In the genomic region with DNA sequence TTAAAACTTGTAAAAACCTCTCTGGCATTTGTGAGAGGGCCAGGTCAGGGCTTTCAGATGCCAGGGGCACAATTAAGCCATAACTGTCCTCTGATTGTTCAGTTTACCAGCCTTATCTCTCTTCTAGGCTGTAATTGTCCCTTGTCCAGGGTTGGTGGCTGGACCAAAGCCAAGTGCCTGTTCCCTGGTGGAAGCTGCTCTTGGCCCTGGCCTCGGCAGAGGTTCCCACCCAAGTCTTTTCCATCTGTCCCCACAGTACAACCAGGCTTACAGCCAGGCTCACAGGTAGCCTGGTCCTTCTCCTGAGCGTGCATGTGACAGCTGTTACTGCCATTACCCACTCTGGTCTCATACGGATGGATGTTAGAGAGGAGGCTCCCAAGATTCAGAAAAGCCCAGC, we compare ENCODE assay signal across 16 mouse cellular contexts. TPM values are rescaled to one million over a fixed set of nuclear protein-coding genes. Genes with fewer than 3 reads are reported as not detected.
A peak's percentile ranks its signal among the peaks of the same experiment; 100 is the strongest.
DNase-seq lines count a peak whose midpoint lies in the region; ATAC-seq and TF ChIP-seq lines count a peak whose summit lies in the region.
"Had no signal": no experiment of that assay in that cellular context is flagged by ENCODE, and none has a peak within 500 bp of the region (broad histone marks: within the 10 kb centered on the region; RNA-seq: fewer than 3 reads in every experiment).

No protein-coding gene starts in this region.

- DNase-seq in hindbrain, embryonic 10.5 days (ENCODE audit: low spot score): no peak
- no peak for DNase-seq in hindbrain, embryonic 11.5 days (ENCODE audit: low spot score)
- peak; percentile 76 for DNase-seq in adrenal gland, adult 2 months
- DNase-seq in cerebellum, adult 2 months: peak; percentile 72 to 76
- peak; percentile 51 for DNase-seq in heart, postnatal 0 days (ENCODE audit: low spot score)
- DNase-seq in embryonic facial prominence, embryonic 10.5 days (ENCODE audit: low spot score): no peak
- DNase-seq in liver, embryonic 11.5 days (ENCODE audit: low spot score): no peak
- no peak for DNase-seq in left cerebral cortex, postnatal 14 days (ENCODE audit: low spot score in 2 of 2)
- DNase-seq: gastrocnemius, postnatal 14 days had no signal

- intact Hi-C loops in left cerebral cortex, postnatal 14 days (cut with DNase I): no loop called here

- no peak overlapping the region for H3K4me2 ChIP-seq in hindbrain, embryonic 11.5 days (replicated peaks; ENCODE audit: low read depth, low read length)
- H3K4me2 ChIP-seq in heart, postnatal 0 days (ENCODE audit: low read depth, low read length): no peak overlapping the region
- no peak overlapping the region for H3K4me2 ChIP-seq in liver, embryonic 11.5 days
- H3K4me2 ChIP-seq: embryonic facial prominence, embryonic 12.5 days; limb, embryonic 12.5 days; neural tube, embryonic 15.5 days; stomach, embryonic 15.5 days had no signal

- H3K36me3 ChIP-seq in hindbrain, embryonic 10.5 days: no peaks in the 10 kb centered on the region
- no peaks in the 10 kb centered on the region for H3K36me3 ChIP-seq in hindbrain, embryonic 11.5 days (ENCODE audit: control insufficient read depth, insufficient read depth, low read length)
- H3K36me3 ChIP-seq in heart, postnatal 0 days (replicated peaks; ENCODE audit: control insufficient read depth, insufficient read depth, low read length): no peaks in the 10 kb centered on the region
- H3K36me3 ChIP-seq in embryonic facial prominence, embryonic 10.5 days (replicated peaks): no peaks in the 10 kb centered on the region
- H3K36me3 ChIP-seq in liver, embryonic 11.5 days (ENCODE audit: control insufficient read depth, insufficient read depth, low read length): no peaks in the 10 kb centered on the region
- H3K36me3 ChIP-seq: embryonic facial prominence, embryonic 12.5 days; limb, embryonic 12.5 days; neural tube, embryonic 15.5 days; stomach, embryonic 15.5 days had no signal

- ATAC-seq in hindbrain, embryonic 11.5 days (ENCODE audit: low FRiP score): no peak
- peak; percentile 27; the same call in 1 of the 2 replicates for ATAC-seq in heart, postnatal 0 days (ENCODE audit: insufficient read depth, low read depth)
- ATAC-seq in liver, embryonic 11.5 days (replicated peaks; ENCODE audit: low FRiP score): no peak
- ATAC-seq: activated CD4-positive, CD25-positive, alpha-beta regulatory T cell, adult 4 months had no signal

- H3K27me3 ChIP-seq in hindbrain, embryonic 10.5 days (ENCODE audit: insufficient read depth, poor library complexity, severe bottlenecking): peaks cover 36% of the 10 kb centered on the region
- H3K27me3 ChIP-seq in hindbrain, embryonic 11.5 days (ENCODE audit: control insufficient read depth, insufficient read depth, low read length): peaks cover 4% of the 10 kb centered on the region; the same call in 1 of the 2 replicates
- H3K27me3 ChIP-seq in cerebellum, adult 2 months (ENCODE audit: control insufficient read depth, insufficient read depth, low read length): no peaks in the 10 kb centered on the region
- H3K27me3 ChIP-seq in heart, postnatal 0 days (ENCODE audit: control insufficient read depth, insufficient read depth, low read length): no peaks in the 10 kb centered on the region
- peaks cover 35% of the 10 kb centered on the region for H3K27me3 ChIP-seq in embryonic facial prominence, embryonic 10.5 days (replicated peaks; ENCODE audit: low read depth, poor library complexity, severe bottlenecking)
- H3K27me3 ChIP-seq in liver, embryonic 11.5 days (replicated peaks; ENCODE audit: control insufficient read depth, insufficient read depth, low read length): no peaks in the 10 kb centered on the region
- H3K27me3 ChIP-seq: stomach, embryonic 15.5 days had no signal

- TF ChIP-seq EP300 in heart, postnatal 0 days (IDR thresholded peaks at IDR 0.05; ENCODE audit: low read depth): no peak

- H3K9ac ChIP-seq in hindbrain, embryonic 11.5 days (ENCODE audit: low read depth, low read length): no peak overlapping the region
- no peak overlapping the region for H3K9ac ChIP-seq in heart, postnatal 0 days (replicated peaks; ENCODE audit: low read depth, low read length)
- no peak overlapping the region for H3K9ac ChIP-seq in liver, embryonic 11.5 days (ENCODE audit: low read depth, low read length)
- H3K9ac ChIP-seq: embryonic facial prominence, embryonic 12.5 days; limb, embryonic 12.5 days; neural tube, embryonic 15.5 days; stomach, embryonic 15.5 days had no signal

- H3K9me3 ChIP-seq in hindbrain, embryonic 10.5 days: no peaks in the 10 kb centered on the region
- no peaks in the 10 kb centered on the region for H3K9me3 ChIP-seq in hindbrain, embryonic 11.5 days (ENCODE audit: control insufficient read depth, low read length)
- H3K9me3 ChIP-seq in heart, postnatal 0 days (replicated peaks; ENCODE audit: control insufficient read depth, low read length): no peaks in the 10 kb centered on the region
- no peaks in the 10 kb centered on the region for H3K9me3 ChIP-seq in embryonic facial prominence, embryonic 10.5 days
- H3K9me3 ChIP-seq in liver, embryonic 11.5 days (ENCODE audit: control insufficient read depth, low read length): no peaks in the 10 kb centered on the region
- H3K9me3 ChIP-seq: embryonic facial prominence, embryonic 12.5 days; limb, embryonic 12.5 days; neural tube, embryonic 15.5 days; stomach, embryonic 15.5 days had no signal

- peaks cover 22% of the 10 kb centered on the region for H3K4me1 ChIP-seq in hindbrain, embryonic 10.5 days (replicated peaks)
- peaks cover 3% of the 10 kb centered on the region; the same call in 1 of the 2 replicates for H3K4me1 ChIP-seq in hindbrain, embryonic 11.5 days (replicated peaks; ENCODE audit: control insufficient read depth, insufficient read depth, low read length)
- peaks cover 11% of the 10 kb centered on the region for H3K4me1 ChIP-seq in cerebellum, adult 2 months (ENCODE audit: control insufficient read depth, insufficient read depth, low read length)
- H3K4me1 ChIP-seq in heart, postnatal 0 days (ENCODE audit: control insufficient read depth, insufficient read depth): peaks cover 26% of the 10 kb centered on the region
- H3K4me1 ChIP-seq in embryonic facial prominence, embryonic 10.5 days: peaks cover 14% of the 10 kb centered on the region
- 0 out of 2 replicates have a peak, but pooled peaks cover 2% of the 10 kb centered on the region for H3K4me1 ChIP-seq in liver, embryonic 11.5 days (replicated peaks; ENCODE audit: control insufficient read depth, insufficient read depth, low read length)

- H3K27ac ChIP-seq in hindbrain, embryonic 10.5 days: 0 out of 2 replicates have a peak overlapping the region, but pooled peaks have one; percentile 45
- H3K27ac ChIP-seq in hindbrain, embryonic 11.5 days (ENCODE audit: low read depth, low read length): no peak overlapping the region
- no peak overlapping the region for H3K27ac ChIP-seq in cerebellum, adult 2 months (ENCODE audit: insufficient read depth, low read length)
- H3K27ac ChIP-seq in heart, postnatal 0 days (ENCODE audit: low read depth): 0 out of 2 replicates have a peak overlapping the region, but pooled peaks have one; percentile 5
- H3K27ac ChIP-seq in embryonic facial prominence, embryonic 10.5 days (replicated peaks): no peak overlapping the region
- H3K27ac ChIP-seq in liver, embryonic 11.5 days (ENCODE audit: low read depth, low read length): no peak overlapping the region
- H3K27ac ChIP-seq: embryonic facial prominence, embryonic 12.5 days; limb, embryonic 12.5 days; neural tube, embryonic 15.5 days; stomach, embryonic 15.5 days had no signal

- no peak for TF ChIP-seq CTCF in cerebellum, adult 2 months (IDR thresholded peaks at IDR 0.05; ENCODE audit: borderline replicate concordance, insufficient read depth, low read depth, low read length)
- no peak for TF ChIP-seq CTCF in heart, postnatal 0 days (IDR thresholded peaks at IDR 0.05; ENCODE audit: low read depth)

- no peak overlapping the region for H3K4me3 ChIP-seq in hindbrain, embryonic 10.5 days
- no peak overlapping the region for H3K4me3 ChIP-seq in hindbrain, embryonic 11.5 days (ENCODE audit: low read depth, low read length)
- H3K4me3 ChIP-seq in cerebellum, adult 2 months (replicated peaks; ENCODE audit: insufficient read depth, low read depth, low read length): no peak overlapping the region
- H3K4me3 ChIP-seq in heart, postnatal 0 days (ENCODE audit: low read depth, low read length): no peak overlapping the region
- no peak overlapping the region for H3K4me3 ChIP-seq in embryonic facial prominence, embryonic 10.5 days
- no peak overlapping the region for H3K4me3 ChIP-seq in liver, embryonic 11.5 days (ENCODE audit: low read depth, low read length)
- H3K4me3 ChIP-seq: embryonic facial prominence, embryonic 12.5 days; limb, embryonic 12.5 days; neural tube, embryonic 15.5 days; stomach, embryonic 15.5 days had no signal

- TF ChIP-seq POLR2A in cerebellum, adult 2 months (IDR thresholded peaks at IDR 0.05; ENCODE audit: borderline replicate concordance, insufficient read depth, low read length): no peak

- WGBS in hindbrain, embryonic 10.5 days: 84% methylated on average over 3 of the region's 3 CpGs
- WGBS in hindbrain, embryonic 11.5 days: 75% methylated on average over 3 of the region's 3 CpGs
- WGBS in cerebellum, adult 2 months: 10% methylated on average over 3 of the region's 3 CpGs
- 14% methylated on average over 3 of the region's 3 CpGs for WGBS in heart, postnatal 0 days
- 81% methylated on average over 3 of the region's 3 CpGs for WGBS in embryonic facial prominence, embryonic 10.5 days
- 68% methylated on average over 3 of the region's 3 CpGs for WGBS in liver, embryonic 11.5 days

RNA-seq across cellular contexts. Expression of a gene that starts 30.7 kb away (rescaled TPM):
- 0.14 and 0.31 TPM in 2 replicates for polyA plus RNA-seq in hindbrain, embryonic 10.5 days (2016; fragmentation: Nextera tagmentation; extraction: Ambion mirVana)
- 0.32 and 1.0 TPM in 2 replicates for polyA plus RNA-seq in hindbrain, embryonic 11.5 days (2014; fragmentation: Nextera tagmentation; extraction: Ambion mirVana)
- total RNA-seq in adrenal gland, adult 2 months (2021): 1 to 10 TPM; 1.9 to 3.1 TPM
- 6.2 and 6.5 TPM in 2 replicates for polyA plus RNA-seq in adrenal gland, adult 2 months (2012; rRNA removed)
- polyA plus RNA-seq in cerebellum, adult 2 months (2012; rRNA removed): 5.6 and 6.1 TPM in 2 replicates
- 1.2 and 1.7 TPM in 2 replicates for total RNA-seq in heart, postnatal 0 days (2014; rRNA removed; ENCODE audit: low replicate concordance)
- polyA plus RNA-seq in heart, postnatal 0 days (2015; fragmentation: Nextera tagmentation; extraction: Ambion mirVana): 0.36 and 0.45 TPM in 2 replicates
- 0.10 and 0.24 TPM in 2 replicates for polyA plus RNA-seq in embryonic facial prominence, embryonic 10.5 days (2016; fragmentation: Nextera tagmentation; extraction: Ambion mirVana)
- 0.06 and 0.11 TPM in 2 replicates for polyA plus RNA-seq in liver, embryonic 11.5 days (2014; fragmentation: Nextera tagmentation; extraction: Ambion mirVana)
- total RNA-seq in left cerebral cortex, postnatal 14 days (2021): 1 to 10 TPM; 6.1 to 6.2 TPM
- total RNA-seq: CH12.LX; megakaryocyte progenitor cell, adult 5-6 weeks had no signal
- polyA plus RNA-seq: activated CD4-positive, CD25-positive, alpha-beta regulatory T cell, adult 4 months had no signal

Comparison
In these comparisons a context has a peak if more than half of its experiments do, and no peak if none do; other contexts are left out.
1. H3K27ac ChIP-seq: peak in hindbrain, embryonic 10.5 days (single experiment) and heart, postnatal 0 days (single experiment); none in hindbrain, embryonic 11.5 days (single experiment), cerebellum, adult 2 months (single experiment), embryonic facial prominence, embryonic 10.5 days (single experiment) and liver, embryonic 11.5 days (single experiment).
2. DNase-seq: peak in adrenal gland, adult 2 months (single experiment), cerebellum, adult 2 months (2 of 2) and heart, postnatal 0 days (single experiment); none in hindbrain, embryonic 10.5 days (single experiment), hindbrain, embryonic 11.5 days (single experiment), embryonic facial prominence, embryonic 10.5 days (single experiment), liver, embryonic 11.5 days (single experiment) and left cerebral cortex, postnatal 14 days (0 of 2).